Mouse (Mus musculus): ENCODE measurements around the gene Ifna2. TPM values are rescaled to one million over a fixed set of nuclear protein-coding genes. Genes with fewer than 3 reads are reported as not detected.

Gene Ifna2
- polyA plus RNA-seq, 1 experiment from 2014 or later: not detected

DNA sequence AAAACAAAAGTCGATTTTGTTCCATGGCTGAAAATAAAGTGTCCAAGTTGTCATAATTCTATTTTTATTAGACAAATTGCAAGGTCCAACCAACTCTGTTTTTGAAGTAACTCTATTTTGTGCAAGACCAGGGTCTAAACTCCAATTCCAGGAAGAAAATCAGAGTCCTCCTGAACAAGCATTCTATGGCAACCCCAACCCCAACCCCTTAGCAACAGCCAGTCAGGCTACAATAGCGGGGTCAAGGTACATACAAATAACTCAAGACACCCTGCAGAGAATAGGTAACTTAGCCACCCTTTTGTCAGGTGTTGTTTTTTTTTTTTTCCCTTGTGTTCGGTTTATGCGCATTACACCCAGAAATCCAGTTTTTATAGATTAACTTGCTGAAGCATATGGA, 14.0 kb upstream of the Ifna2 start:
- no peak for ATAC-seq (ENCODE audit: low FRiP score, low read depth)
- no peak overlapping the region for H3K27ac ChIP-seq (replicated peaks)
- H3K4me1 ChIP-seq: no peaks in the 10 kb centered on the region
- no peaks in the 10 kb centered on the region for H3K27me3 ChIP-seq
- H3K4me3 ChIP-seq: no peak overlapping the region
- 85% methylated on average over 4 of the region's 4 CpGs for WGBS
- H3K9ac ChIP-seq (replicated peaks): no peak overlapping the region
- H3K4me2 ChIP-seq (replicated peaks): no peak overlapping the region
- H3K36me3 ChIP-seq: no peaks in the 10 kb centered on the region
- H3K9me3 ChIP-seq: no peaks in the 10 kb centered on the region

DNA sequence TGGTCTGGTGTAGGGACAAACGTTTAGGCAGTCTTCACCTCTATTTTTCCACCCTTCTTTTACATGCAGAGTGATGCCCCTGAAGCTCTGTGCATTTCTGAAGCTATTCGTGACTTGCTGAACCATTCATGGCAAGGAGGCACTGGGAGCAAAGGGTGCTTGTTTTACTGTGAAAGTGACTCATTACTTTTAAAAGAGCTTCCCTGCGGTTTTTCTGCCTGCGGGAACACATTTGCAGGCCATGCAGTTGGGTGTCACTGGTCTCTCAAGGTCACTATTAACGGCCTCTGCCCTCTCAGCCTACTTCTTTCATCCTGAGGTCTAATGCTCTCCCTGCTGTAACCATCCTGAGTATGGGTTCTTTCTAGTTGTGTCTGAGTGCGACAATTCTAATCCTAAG, 13.4 kb upstream of the Ifna2 start:
- Histone ChIP-seq H3K4me2 (replicated peaks) (no peak overlapping the region), H3K9me3 (no peaks in the 10 kb centered on the region), H3K27me3 (no peaks in the 10 kb centered on the region), H3K4me1 (no peaks in the 10 kb centered on the region), H3K4me3 (no peak overlapping the region), H3K27ac (replicated peaks) (no peak overlapping the region), H3K36me3 (no peaks in the 10 kb centered on the region), H3K9ac (replicated peaks) (no peak overlapping the region)
- WGBS: 67% methylated on average over 6 of the region's 6 CpGs
- no peak for ATAC-seq (ENCODE audit: low FRiP score, low read depth)

DNA sequence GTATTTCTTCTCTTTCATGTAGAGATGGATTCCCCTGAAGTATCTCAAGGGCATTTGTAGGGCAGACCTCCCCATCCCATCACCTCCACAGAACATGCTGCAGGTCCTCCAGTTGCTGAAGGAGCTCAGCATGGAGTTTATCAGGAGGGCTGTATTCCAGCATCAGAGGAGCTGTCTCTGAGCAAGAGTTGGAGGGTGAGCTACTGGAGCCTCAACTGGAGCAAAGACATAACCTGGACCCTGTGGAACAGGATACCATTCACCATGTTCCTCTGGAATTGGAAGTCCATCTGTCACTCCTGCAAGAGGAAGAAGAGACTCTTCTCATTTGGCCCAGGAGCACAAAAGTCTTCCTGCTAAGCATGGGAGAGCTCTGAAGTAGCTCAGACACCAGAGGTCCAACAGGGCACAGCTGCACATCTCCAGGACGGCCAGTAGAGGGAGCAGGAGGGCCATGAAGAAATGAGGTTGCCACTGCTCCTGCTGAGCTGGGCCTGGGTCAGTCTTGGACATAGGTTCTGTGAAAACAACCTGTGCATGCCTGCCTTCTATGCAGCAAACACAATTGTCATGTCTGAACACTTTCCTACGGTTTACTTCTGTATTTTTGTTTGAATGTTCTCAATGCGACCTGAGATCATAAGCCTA, 12.6 kb upstream of the Ifna2 start:
- H3K4me2 ChIP-seq (replicated peaks): no peak overlapping the region
- H3K9ac ChIP-seq (replicated peaks): no peak overlapping the region
- H3K36me3 ChIP-seq: no peaks in the 10 kb centered on the region
- no peaks in the 10 kb centered on the region for H3K4me1 ChIP-seq
- no peaks in the 10 kb centered on the region for H3K9me3 ChIP-seq
- WGBS: 22% methylated on average over 3 of the region's 3 CpGs
- no peak overlapping the region for H3K4me3 ChIP-seq
- ATAC-seq (ENCODE audit: low FRiP score, low read depth): peak; percentile 75
- no peaks in the 10 kb centered on the region for H3K27me3 ChIP-seq
- H3K27ac ChIP-seq (replicated peaks): no peak overlapping the region

DNA sequence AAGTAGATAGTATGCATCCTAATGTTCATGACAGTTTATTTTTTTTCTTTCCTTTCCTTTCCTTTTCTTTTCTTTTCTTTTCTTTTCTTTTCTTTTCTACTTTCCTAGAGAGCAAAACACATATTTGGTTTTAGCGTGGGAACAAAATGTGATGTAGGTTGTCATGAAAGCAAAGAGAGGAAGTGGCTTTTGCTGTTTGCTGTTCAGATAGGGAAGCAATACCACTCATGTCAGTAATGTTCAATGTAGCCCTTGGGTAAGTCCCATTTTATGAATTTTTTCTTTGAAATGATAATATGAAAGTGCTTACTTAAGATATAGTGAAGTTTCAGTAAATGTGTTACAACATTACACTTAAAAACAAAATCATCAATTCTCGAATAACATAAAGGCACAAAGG, 9.7 kb upstream of the Ifna2 start:
- WGBS: 97% methylated on average over 2 of the region's 2 CpGs
- H3K27me3 ChIP-seq: no peaks in the 10 kb centered on the region
- H3K4me3 ChIP-seq: no peak overlapping the region
- H3K27ac ChIP-seq (replicated peaks): no peak overlapping the region
- H3K36me3 ChIP-seq: no peaks in the 10 kb centered on the region
- no peaks in the 10 kb centered on the region for H3K9me3 ChIP-seq
- H3K9ac ChIP-seq (replicated peaks): no peak overlapping the region
- no peaks in the 10 kb centered on the region for H3K4me1 ChIP-seq
- no peak overlapping the region for H3K4me2 ChIP-seq (replicated peaks)
- no peak for ATAC-seq (ENCODE audit: low FRiP score, low read depth)

DNA sequence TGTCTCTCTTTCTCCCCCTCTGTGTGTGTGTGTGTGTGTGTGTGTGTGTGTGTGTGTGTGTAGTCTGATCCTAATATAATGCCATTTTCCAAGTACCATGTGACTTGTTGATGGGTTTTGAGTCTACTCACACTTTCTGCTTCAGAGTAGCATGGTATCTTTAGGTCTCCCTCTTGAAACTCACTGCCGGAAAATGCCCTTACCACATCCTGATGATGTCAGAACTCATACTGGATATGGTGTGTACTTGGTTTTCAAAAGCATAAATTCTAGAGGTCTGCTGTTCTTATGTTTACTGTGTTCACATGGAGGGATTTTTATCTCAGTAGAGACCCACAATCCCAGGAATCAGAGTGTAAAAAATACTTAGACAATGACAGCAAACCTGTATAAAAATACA, 8.8 kb upstream of the Ifna2 start:
- H3K27ac ChIP-seq (replicated peaks): no peak overlapping the region
- WGBS: 79% methylated on average over 1 of the region's 1 CpGs
- no peaks in the 10 kb centered on the region for H3K9me3 ChIP-seq
- ATAC-seq (ENCODE audit: low FRiP score, low read depth): no peak
- no peaks in the 10 kb centered on the region for H3K27me3 ChIP-seq
- no peak overlapping the region for H3K9ac ChIP-seq (replicated peaks)
- no peaks in the 10 kb centered on the region for H3K36me3 ChIP-seq
- H3K4me1 ChIP-seq: no peaks in the 10 kb centered on the region
- H3K4me2 ChIP-seq (replicated peaks): no peak overlapping the region
- H3K4me3 ChIP-seq: no peak overlapping the region

DNA sequence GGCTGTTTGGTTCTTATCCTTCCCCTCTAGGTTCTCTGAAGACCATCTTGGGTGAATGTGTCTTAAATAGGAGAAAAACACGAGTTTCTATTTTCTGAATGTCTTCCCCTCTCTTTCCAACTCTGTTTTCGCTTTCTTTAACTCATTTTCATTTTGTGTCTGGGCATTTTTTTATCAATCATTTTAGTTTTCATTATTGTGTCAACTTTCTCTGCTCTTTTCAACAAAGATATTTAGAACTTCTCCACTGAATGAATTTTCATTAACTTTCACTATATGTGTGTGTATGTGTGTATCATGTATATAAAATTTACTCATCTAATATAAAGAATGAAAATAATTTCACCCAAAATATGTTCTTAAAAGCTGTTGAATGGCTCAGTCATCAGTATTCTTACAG, 7.5 kb upstream of the Ifna2 start, which contains the start of gene Ifnab:
TSS of gene Ifnab (minus strand) at position 101 of the 400 bp plus-strand sequence.
- WGBS: 72% methylated on average over 2 of the region's 2 CpGs
- H3K4me3 ChIP-seq: no peak within 1 kb of the TSS
- H3K9me3 ChIP-seq: no peaks in the 10 kb centered on the region
- no peaks in the 10 kb centered on the region for H3K27me3 ChIP-seq
- H3K4me1 ChIP-seq: no peaks in the 10 kb centered on the region
- no peaks in the 10 kb centered on the region for H3K36me3 ChIP-seq
- H3K4me2 ChIP-seq (replicated peaks): no peak within 1 kb of the TSS
- no peak within 1 kb of the TSS for H3K9ac ChIP-seq (replicated peaks)
- H3K27ac ChIP-seq (replicated peaks): no peak within 1 kb of the TSS
- no peak for ATAC-seq (ENCODE audit: low FRiP score, low read depth)

DNA sequence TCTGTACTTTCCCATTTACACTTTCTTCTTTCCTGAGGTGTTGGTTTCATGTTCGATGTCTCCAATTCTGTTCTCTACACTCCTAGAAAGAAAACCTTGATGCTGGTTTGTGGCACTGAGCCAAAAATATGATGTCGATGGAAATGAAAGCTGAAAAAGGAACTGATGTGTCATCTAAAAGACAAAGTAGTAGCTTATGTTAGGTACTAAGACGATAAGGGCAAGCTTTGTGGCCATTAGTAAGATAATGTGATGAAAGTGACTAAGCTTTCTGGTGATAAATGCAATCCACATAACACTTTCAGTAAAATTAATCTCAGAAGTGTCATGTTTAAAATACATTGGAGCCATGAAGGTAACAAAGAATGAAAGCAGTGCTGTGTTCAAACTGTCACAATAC, 2.4 kb downstream of the Ifna2 start:
- Histone ChIP-seq H3K4me1 (no peaks in the 10 kb centered on the region), H3K9me3 (no peaks in the 10 kb centered on the region), H3K36me3 (no peaks in the 10 kb centered on the region), H3K27ac (replicated peaks) (no peak overlapping the region), H3K9ac (replicated peaks) (no peak overlapping the region), H3K27me3 (no peaks in the 10 kb centered on the region), H3K4me3 (no peak overlapping the region), H3K4me2 (replicated peaks) (no peak overlapping the region)
- no peak for ATAC-seq (ENCODE audit: low FRiP score, low read depth)
- WGBS: 85% methylated on average over 3 of the region's 3 CpGs

DNA sequence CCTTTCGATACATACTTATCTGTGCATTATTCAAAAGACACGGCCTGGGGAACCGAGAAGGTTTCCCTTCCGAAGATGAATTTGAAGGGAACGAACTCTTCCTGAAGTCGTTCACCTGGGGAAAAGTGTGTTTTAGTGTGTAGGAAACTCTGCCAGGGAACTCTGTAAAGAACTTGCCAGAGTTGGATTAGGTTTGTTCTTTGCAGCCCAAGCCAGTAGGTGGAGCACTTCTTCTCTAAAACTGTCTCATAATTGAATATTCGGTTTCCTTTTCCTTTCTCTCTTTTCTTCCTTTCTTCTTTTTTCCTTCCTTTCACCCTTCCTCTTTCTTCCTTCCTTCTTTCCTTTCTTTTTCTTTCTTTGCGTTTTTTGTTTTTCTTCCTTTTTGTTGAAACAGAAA, 3.4 kb downstream of the Ifna2 start:
- 53% methylated on average over 8 of the region's 8 CpGs for WGBS
- Histone ChIP-seq H3K27me3 (no peaks in the 10 kb centered on the region), H3K4me2 (replicated peaks) (no peak overlapping the region), H3K27ac (replicated peaks) (no peak overlapping the region), H3K9me3 (no peaks in the 10 kb centered on the region), H3K4me1 (no peaks in the 10 kb centered on the region), H3K4me3 (no peak overlapping the region), H3K36me3 (no peaks in the 10 kb centered on the region), H3K9ac (replicated peaks) (no peak overlapping the region)
- no peak for ATAC-seq (ENCODE audit: low FRiP score, low read depth)

DNA sequence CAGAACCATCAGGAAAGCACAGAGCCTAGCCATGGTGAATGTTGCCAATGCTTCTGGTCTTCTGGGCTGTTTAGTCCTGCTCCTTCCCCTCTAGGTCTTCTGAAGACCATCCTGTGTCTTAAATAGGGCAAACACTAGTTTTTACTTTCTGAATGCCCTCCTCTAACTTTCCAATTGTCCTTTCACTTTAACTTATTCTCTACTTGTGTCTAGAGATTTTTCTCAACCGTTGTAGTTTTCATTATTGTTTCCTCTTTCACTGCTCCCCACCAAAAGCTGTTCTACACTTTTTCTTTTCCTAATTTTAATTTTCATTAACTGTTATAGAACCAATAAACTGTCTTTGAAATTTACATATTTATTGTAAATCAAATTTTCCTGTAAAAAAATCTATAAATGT, 6.9 kb downstream of the Ifna2 start, which contains the start of gene Ifna16:
TSS of gene Ifna16 (minus strand) at position 101 of the 400 bp plus-strand sequence.
- Histone ChIP-seq H3K4me2 (replicated peaks) (no peak within 1 kb of the TSS), H3K9ac (replicated peaks) (no peak within 1 kb of the TSS), H3K4me3 (no peak within 1 kb of the TSS), H3K27ac (replicated peaks) (no peak within 1 kb of the TSS), H3K27me3 (no peaks in the 10 kb centered on the region), H3K9me3 (no peaks in the 10 kb centered on the region), H3K36me3 (no peaks in the 10 kb centered on the region), H3K4me1 (no peaks in the 10 kb centered on the region)
- WGBS: 77% methylated on average over 1 of the region's 1 CpGs
- no peak for ATAC-seq (ENCODE audit: low FRiP score, low read depth)

DNA sequence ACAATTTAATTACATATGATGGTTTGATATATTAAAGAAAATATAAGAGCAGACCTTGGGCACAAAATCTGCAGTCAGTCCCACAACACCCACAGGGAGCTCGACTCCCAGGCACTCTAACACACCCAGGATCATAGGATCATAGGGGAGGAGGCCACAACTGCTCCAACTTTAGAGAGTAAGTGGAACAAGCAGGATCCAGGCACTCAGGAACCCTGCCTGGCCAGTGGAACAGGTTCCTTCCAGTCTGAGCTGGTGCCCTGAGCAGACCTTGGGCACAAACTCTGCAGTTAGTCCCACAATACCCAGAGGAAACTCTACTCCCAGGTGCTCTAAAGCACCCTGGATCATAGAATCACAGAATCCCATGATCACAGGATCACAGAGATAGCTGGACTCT, 28.3 kb downstream of the Ifna2 start:
- no peak overlapping the region for H3K9ac ChIP-seq (replicated peaks)
- no peaks in the 10 kb centered on the region for H3K36me3 ChIP-seq
- H3K4me3 ChIP-seq: no peak overlapping the region
- no peak overlapping the region for H3K4me2 ChIP-seq (replicated peaks)
- WGBS: 50% methylated on average over 1 of the region's 1 CpGs
- H3K27ac ChIP-seq (replicated peaks): no peak overlapping the region
- H3K27me3 ChIP-seq: no peaks in the 10 kb centered on the region
- no peaks in the 10 kb centered on the region for H3K4me1 ChIP-seq
- H3K9me3 ChIP-seq: no peaks in the 10 kb centered on the region
- no peak for ATAC-seq (ENCODE audit: low FRiP score, low read depth)

DNA sequence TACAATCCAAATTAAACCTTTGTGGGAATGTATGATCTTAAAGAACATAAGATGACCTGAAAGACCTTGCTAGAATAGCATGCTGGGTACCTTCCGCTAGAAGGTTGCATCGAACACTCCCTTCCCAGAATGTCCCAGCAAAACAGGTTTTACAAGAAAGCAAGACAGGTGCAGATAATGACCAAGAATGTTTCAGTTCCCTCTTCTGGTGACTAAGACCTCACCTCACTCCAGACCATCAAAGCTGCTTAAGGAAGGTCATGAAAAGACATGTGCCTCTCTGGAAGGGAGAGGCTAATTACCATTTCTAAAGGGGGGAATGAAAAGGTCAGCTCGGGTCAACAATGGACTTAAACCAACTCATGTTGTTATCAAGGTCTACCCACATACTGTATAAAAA, 30.1 kb downstream of the Ifna2 start:
- H3K4me3 ChIP-seq: no peak overlapping the region
- H3K4me1 ChIP-seq: no peaks in the 10 kb centered on the region
- H3K9ac ChIP-seq (replicated peaks): no peak overlapping the region
- 74% methylated on average over 3 of the region's 3 CpGs for WGBS
- ATAC-seq (ENCODE audit: low FRiP score, low read depth): no peak
- no peaks in the 10 kb centered on the region for H3K27me3 ChIP-seq
- no peaks in the 10 kb centered on the region for H3K9me3 ChIP-seq
- no peak overlapping the region for H3K27ac ChIP-seq (replicated peaks)
- H3K4me2 ChIP-seq (replicated peaks): no peak overlapping the region
- no peaks in the 10 kb centered on the region for H3K36me3 ChIP-seq

DNA sequence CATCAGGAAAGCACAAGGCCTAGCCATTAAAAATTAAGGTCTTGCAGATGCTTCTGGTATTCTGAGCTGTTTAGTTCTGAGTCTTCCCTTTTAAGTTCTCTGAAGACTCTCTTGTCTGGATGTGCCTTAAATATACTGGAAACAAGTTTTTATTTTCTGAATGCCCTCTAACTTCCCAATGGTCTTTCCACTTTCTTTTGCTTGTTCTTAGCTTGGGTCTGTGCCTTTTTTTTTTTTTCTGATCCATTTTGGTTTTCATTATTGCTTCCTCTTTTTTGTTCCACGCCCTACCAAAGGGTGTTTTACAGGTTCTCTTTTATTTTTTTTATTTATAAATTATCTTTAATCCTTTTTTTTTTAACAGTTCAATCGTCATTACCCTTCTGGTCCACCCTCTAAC, 39.4 kb downstream of the Ifna2 start, which contains the start of gene Ifna13:
TSS of gene Ifna13 (minus strand) at position 101 of the 400 bp plus-strand sequence.
- no peaks in the 10 kb centered on the region for H3K4me1 ChIP-seq
- H3K27me3 ChIP-seq: no peaks in the 10 kb centered on the region
- no peak within 1 kb of the TSS for H3K9ac ChIP-seq (replicated peaks)
- no peaks in the 10 kb centered on the region for H3K36me3 ChIP-seq
- no peaks in the 10 kb centered on the region for H3K9me3 ChIP-seq
- H3K4me2 ChIP-seq (replicated peaks): no peak within 1 kb of the TSS
- 65% methylated on average over 2 of the region's 2 CpGs for WGBS
- no peak within 1 kb of the TSS for H3K4me3 ChIP-seq
- no peak within 1 kb of the TSS for H3K27ac ChIP-seq (replicated peaks)
- no peak for ATAC-seq (ENCODE audit: low FRiP score, low read depth)

DNA sequence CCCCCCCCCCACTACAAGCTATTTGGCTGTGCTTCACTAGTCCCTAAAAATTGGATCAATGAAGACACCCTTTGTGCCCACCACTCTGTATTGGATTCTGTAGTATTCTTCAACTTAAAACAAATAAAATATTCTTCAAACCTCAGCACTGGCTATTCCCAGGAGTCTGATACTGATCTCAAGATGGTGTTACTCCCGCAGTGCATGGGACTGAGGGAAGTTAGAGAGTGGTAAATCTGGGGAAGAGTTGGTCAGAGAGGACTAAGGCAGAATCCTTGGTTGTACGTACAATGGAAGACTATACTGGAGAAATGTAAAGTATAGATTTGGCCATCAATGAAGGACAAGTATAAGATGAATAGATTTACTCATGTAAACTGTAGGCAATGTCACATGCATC, 41.2 kb downstream of the Ifna2 start:
- Histone ChIP-seq H3K27ac (replicated peaks) (no peak overlapping the region), H3K4me3 (no peak overlapping the region), H3K9me3 (no peaks in the 10 kb centered on the region), H3K9ac (replicated peaks) (no peak overlapping the region), H3K4me2 (replicated peaks) (no peak overlapping the region), H3K27me3 (no peaks in the 10 kb centered on the region), H3K36me3 (no peaks in the 10 kb centered on the region), H3K4me1 (no peaks in the 10 kb centered on the region)
- no peak for ATAC-seq (ENCODE audit: low FRiP score, low read depth)
- WGBS: 34% methylated on average over 2 of the region's 2 CpGs

All from midbrain, embryonic 12.5 days (tissue).